Mouse (Mus musculus) mature B cell (primary cell): ENCODE results near the gene Dcaf6.

ENCODE experiments used
- in situ Hi-C: fragments of 300-500 bp; cut with MboI; formaldehyde crosslinking; loops from 2 replicates; pipeline ENCODE4 v1.14.3; 2019

Gene Dcaf6

DNA sequence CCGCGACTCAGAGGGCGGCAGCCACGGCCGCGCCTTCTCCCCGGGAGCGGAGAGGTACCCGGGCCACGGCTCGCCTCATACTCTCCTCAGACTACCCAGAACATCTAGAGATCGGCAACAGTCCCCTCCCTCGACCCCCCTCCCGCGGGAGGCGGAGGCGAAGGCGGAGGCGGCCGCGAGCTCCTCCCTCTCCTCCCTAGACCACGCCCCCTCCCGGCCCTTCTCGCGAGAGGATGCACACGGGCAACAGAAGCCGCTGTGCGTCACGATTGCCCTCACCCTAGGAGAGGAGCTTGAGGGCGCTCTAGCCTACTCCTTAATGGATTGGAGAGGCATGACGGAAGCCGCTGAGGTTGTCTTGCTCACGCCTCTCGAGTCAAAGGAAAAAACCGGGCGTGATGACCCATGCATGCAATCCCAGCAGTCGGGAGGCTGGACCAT is at the start of gene Dcaf6, which contains the start of gene Mpc2:
TSS of gene Dcaf6 (minus strand) at position 116 of the 441 bp plus-strand sequence.
TSS of gene Mpc2 (plus strand) at position 278 of the 441 bp plus-strand sequence.
- in situ Hi-C loops: no loop called here

DNA sequence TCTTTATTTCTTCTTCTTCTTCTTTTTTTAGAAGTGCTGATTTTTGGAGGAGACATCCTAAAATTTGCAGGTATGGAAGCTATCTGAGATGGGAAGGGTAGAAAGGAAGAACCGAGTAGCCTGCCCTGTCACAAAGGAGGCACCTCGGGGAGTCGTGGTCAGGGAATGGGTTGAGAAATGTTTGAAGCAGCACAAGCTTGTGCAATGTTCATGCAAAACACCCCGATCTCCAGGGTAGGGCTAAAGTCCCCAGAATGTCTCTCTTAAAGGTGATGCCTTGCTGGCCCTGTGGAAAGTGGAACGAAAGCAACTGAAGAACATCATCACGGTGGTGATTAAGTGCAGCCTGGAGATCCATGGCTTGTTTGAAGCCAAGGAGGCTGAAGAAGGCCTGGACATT is 46.0 kb upstream of the Dcaf6 start:
- in situ Hi-C loops: no loop called here

GRCm38 (mm10) chr1:165503307-165504024 is 43.2 kb upstream of the Dcaf6 start:
- in situ Hi-C loops: no loop called here

GRCm38 (mm10) chr1:165498856-165499255 is 38.6 kb upstream of the Dcaf6 start:
- in situ Hi-C loops: no loop called here

GRCm38 (mm10) chr1:165489197-165489596 is 28.9 kb upstream of the Dcaf6 start:
- in situ Hi-C loops: no loop called here

GRCm38 (mm10) chr1:165486108-165486507 is 25.8 kb upstream of the Dcaf6 start:
- in situ Hi-C loops: no loop called here

GRCm38 (mm10) chr1:165484688-165485233 is 24.5 kb upstream of the Dcaf6 start, which contains the start of gene Adcy10:
TSS of gene Adcy10 (plus strand) at chr1:165485183.
- in situ Hi-C loops: no loop called here

GRCm38 (mm10) chr1:165471490-165471889 is 11.2 kb upstream of the Dcaf6 start:
- in situ Hi-C loops: no loop called here

- in situ Hi-C loops: no loop called here
These were observed 9.4 kb upstream of the Dcaf6 start for GRCm38 (mm10) chr1:165469717-165470116.

- in situ Hi-C loops: no loop called here
These were observed 8.7 kb upstream of the Dcaf6 start for GRCm38 (mm10) chr1:165468971-165469370.

DNA sequence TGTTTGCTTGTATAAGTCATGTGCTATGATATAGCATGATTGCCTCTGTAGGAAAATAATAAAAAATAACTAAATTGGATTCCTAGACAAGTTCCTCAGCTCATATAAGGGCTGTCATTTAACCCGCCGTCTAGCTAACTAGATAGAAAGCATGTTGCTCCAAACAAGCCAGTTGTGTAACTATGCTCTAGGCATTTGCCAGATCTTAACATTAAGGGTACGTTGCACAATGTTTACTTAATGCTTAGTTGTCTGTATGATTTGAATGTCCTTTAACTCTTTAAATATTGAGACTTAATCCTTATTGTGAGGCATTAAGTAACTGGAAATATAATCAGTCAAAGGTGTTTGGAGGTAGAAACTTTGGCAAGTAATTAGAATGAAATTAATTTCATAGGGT is 4.3 kb upstream of the Dcaf6 start:
- in situ Hi-C loops: no loop called here

DNA sequence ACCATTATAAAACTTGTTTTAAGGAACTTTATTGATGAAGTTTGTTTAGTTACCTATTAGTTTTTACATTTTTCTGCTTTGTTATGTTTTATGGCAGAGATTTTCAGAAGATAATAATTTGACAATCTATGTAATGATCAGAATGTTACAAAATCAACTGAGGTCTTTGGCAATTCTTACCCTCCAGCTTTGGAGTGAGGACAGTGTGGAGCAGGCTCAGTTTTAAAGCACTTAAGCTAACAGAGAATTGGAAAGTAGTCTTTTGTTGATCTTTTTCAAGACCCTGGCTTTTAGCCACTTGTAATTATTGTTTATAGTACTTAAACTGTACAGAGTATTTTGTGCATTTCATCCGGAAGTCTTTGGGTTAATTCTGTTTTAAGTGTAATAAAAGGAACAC is 2.6 kb upstream of the Dcaf6 start:
- in situ Hi-C loops: no loop called here

DNA sequence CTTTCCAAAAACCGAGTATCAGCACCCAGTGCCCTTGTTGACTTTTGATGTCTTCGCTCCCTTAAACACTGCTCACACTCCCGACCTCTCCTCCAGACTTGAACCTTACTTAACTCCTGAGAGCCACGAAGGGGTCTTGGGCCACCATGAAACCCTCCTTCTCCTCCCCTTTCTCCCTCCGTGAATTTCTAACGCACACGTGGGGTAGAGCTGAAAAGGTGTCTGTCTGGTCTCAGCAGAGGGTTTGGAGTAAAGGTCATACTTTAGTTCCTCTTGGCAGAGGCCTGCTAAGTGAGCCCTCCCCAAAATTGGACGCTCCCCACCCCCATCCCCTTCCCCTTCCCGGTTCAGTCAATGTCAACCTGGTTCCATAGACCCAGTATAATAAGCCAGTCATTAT is 1.4 kb upstream of the Dcaf6 start:
- in situ Hi-C loops: no loop called here

DNA sequence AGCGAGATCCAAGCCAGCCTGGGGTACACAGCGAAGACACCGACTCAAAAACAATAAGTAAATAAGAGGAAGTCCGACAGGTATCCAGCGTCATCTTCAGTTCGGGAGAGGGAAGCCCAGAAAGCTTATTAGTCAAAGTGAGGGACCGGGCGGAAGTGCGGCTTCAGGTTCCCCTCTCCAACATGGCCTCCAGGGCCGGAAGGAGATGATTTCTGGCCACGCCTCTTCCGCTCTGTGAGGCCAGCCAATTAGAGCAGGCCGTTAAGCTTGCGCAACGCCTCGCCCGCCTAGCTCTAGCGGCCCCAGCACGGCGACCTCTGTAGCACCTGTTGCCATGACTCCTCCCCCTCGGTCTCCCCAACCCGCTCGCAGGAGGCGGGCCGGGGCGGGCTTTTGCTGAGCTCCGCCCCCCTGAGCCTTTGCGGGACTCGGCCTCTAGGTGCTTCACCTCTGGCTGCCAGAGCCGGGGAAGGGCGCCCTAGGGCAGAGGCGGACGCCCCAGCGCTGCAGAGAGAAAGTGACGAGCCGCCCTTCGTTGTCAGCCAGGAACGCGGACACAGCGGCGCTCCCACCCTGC is 614 bp upstream of the Dcaf6 start:
- in situ Hi-C loops: no loop called here

DNA sequence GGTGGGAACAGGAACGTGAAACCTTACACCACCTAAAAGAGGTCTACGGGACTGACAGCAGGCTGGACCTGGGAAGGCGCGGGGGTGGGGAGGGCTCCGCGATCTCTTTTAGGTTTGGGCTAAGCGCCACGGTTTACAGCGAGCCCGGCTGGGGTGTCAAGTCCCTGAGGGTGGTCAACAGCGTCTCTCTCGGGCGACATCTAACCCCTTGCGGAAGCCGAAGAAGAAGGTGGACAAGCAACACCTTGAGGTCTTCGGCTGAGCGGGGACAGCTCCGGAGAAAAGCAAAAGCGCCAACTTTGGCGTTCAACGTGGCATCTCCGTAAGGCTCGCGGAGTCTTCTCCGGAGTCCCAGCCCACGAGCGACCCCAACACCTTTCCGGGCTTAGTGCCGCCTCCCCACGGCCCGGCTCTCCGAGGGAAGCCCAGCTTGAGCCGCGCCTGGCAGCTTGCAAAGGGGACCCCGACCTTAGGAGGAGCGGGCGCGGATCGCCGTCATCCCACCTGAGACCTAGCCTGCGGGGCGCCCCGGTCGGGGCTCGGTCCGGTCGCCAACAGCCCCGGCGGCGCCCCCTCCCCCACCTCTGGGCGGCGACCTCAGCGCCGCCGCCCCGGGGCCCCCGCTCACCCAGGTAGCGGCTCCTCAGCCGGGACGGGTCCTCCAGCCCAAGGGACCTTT is 633 bp downstream of the Dcaf6 start:
- in situ Hi-C loops: no loop called here

- in situ Hi-C loops: no loop called here
These were observed 1.2 kb downstream of the Dcaf6 start for GRCm38 (mm10) chr1:165459041-165459502.

DNA sequence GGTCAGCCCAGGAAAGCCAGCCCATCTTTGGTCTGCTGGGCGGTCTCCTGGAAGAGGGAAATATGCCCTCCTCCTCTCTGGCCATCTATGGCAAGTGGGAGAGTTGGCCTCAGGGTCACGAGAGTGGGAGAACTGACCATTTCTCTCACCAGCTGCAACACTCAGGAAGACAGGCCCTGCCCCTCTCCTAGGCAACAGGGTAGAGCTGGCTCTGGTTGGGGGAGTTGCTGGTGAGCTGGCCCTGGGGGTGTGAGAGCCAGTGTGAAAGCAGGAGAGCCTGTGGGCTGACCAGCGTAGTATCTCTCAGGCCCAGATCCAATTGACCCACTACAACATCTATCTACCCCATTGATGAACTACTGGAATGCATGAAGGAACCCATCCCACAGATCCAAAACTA is 18.6 kb downstream of the Dcaf6 start:
- in situ Hi-C loops: no loop called here

DNA sequence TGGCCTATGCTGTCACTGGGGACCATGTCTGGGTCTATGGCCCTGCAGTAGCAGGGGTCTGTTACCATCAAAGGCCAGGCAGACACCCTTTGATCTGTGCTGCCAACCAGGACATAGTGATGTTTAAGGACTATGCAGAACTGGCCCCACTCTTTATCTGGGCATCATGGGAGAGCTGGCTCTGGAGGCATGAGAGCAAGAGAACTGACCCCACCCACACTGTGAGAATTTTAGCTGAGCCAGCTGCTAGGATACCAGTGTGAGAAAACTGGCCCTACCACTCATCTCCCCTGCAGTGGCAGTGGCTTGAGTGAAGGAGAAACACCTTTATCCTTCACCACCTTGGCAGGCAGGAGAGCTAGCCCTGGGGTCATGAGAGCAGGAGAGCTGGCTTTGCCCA is 19.1 kb downstream of the Dcaf6 start:
- in situ Hi-C loops: no loop called here

GRCm38 (mm10) chr1:165440788-165441187 is 19.5 kb downstream of the Dcaf6 start:
- in situ Hi-C loops: no loop called here

DNA sequence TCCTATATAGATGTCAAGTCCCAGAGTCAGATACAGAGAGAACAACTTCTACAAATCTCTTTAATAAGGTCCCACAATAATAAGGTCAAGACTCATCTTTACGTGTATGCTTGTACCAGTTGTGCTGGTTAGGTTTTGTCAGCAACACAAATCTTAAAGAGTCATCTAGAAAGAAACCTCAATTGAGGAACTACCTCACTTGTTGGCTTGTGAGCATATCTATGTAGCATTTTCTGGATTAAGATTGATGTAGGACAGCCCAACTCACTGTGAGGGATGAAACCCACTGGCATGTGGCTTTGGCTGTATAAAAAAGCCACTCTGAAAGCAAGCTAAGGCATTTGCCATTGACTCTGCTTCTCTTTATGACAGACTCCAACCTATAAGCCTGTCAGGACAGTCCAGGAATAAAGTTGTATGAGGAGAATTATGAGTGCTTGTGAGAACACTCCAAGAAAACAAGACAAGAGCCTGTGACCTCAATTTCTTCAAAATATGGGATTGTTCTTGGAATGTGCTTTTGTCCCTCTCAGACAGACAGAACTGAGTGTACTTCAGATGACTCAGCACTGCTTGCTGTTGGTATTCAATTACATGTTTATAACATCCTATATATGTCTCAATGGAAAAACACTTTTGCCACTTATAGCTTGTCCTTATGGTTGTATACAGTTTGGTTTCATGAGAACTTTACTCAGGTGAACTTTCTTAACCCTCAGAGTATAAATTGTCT is 21.8 kb downstream of the Dcaf6 start:
- in situ Hi-C loops: no loop called here

- in situ Hi-C loops: no loop called here
These were observed 27.4 kb downstream of the Dcaf6 start for GRCm38 (mm10) chr1:165432883-165433282.

GRCm38 (mm10) chr1:165426254-165426653 is 34.0 kb downstream of the Dcaf6 start:
- in situ Hi-C loops: no loop called here
